Mouse (Mus musculus) C2C12 (cell line): Measurements from ENCODE around the gene Ass1.

Experiments used
- CEBPB ChIP-seq: IDR thresholded peaks from one replicate; pipeline ENCODE4 v1.6.1; 2011; ENCODE audit warnings: low read depth, mild to moderate bottlenecking, control low read depth, moderate library complexity
- CTCF ChIP-seq: IDR thresholded peaks from one replicate; pipeline ENCODE4 v1.5.1; 2011; ENCODE audit not compliant: control insufficient read depth, insufficient read depth, insufficient read length
- FOSL1 ChIP-seq: IDR thresholded peaks from one replicate; pipeline ENCODE4 v1.8.0; 2011; ENCODE audit warnings: mild to moderate bottlenecking, low read length; ENCODE audit not compliant: poor library complexity, insufficient read depth, severe bottlenecking
- MAX ChIP-seq: IDR thresholded peaks from one replicate; pipeline ENCODE4 v1.6.1; 2011; ENCODE audit warnings: mild to moderate bottlenecking, control low read depth
- USF1 ChIP-seq: IDR thresholded peaks from one replicate; pipeline ENCODE4 v1.6.1; 2011; ENCODE audit warnings: low read depth, mild to moderate bottlenecking, control low read depth, moderate library complexity

DNA sequence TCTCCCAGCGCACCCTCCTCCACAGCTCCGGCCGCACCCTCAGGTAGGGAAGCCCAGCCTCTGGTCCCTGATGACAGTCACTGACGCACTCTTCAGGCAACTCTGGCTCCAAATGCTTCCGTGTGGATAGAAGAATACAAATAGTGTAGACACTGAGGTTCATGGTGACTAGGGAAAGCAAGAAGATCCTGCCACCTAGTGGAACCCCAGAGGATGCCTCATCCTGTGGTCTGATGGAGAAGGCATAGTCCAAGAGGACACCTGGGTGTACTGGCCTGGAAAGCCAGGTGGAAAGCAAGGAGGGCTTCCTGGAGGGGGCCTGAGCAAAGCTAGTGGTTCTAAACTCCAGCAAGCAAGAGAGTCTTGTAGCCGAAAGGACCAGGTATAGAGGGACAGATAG, 49.1 kb upstream of the Ass1 start:
- TF ChIP-seq MAX (no peak), CTCF (no peak), CEBPB (no peak), USF1 (no peak), FOSL1 (no peak)
